Mouse (Mus musculus): ENCODE data around the gene Fv1. TPM values are rescaled to one million over a fixed set of nuclear protein-coding genes. Genes with fewer than 3 reads are reported as not detected.
"Not testable (repeated sequence)": the region's sequence is repeated elsewhere in the genome, so short reads cannot be mapped to it uniquely, and the experiment has no call there.

Gene Fv1
- 14.8 and 15.8 TPM in 2 replicates for polyA plus RNA-seq (2015; fragmentation: Nextera tagmentation; extraction: Ambion mirVana)

DNA sequence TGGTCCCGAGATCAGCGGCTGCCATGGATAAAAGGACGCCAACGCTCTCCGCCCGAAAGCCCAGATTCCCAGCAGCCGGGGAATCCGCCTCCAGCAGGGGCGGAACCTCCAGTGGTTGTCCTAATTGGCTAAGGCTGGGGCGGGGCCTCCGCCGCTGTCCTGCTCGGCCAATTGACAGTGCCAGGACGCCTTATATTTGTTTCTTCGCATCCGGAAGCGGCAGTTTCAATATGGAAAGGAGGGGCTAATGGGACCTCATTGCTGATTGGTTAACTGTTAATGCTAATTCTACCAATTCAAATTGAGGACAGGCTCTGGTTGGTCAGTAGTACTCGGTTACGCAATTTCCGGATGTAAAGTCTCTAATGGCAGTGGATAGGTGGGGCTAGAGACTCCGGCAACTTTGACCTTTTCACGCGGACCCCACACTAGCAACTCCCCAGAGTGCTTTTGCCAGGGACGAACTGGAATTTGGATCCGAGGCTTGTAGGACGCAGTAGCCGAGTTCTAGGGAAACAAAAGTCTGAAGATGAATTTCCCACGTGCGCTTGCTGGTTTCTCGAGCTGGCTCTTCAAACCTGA lies at the start of gene Fv1, which contains the start of gene Miip:
Gene Fv1 (plus strand): TSS at position 530 of the 582 bp plus-strand sequence.
Gene Miip (minus strand): TSS at position 367 of the 582 bp plus-strand sequence.
- no peaks in the 10 kb centered on the region for H3K9me3 ChIP-seq (replicated peaks)
- peaks cover 52% of the 10 kb centered on the region for H3K36me3 ChIP-seq (ENCODE audit: poor library complexity, severe bottlenecking)
- peak within 1 kb of the TSS; percentile 91 for H3K4me2 ChIP-seq
- no peaks in the 10 kb centered on the region for H3K27me3 ChIP-seq
- H3K27ac ChIP-seq = peak within 1 kb of the TSS; percentile 80
- H3K9ac ChIP-seq = peak within 1 kb of the TSS; percentile 87
- H3K4me1 ChIP-seq = peaks cover 26% of the 10 kb centered on the region
- H3K4me3 ChIP-seq = peak within 1 kb of the TSS; percentile 86
- ATAC-seq = peak; percentile 98
- under 1% methylated on average over 30 of the region's 30 CpGs for WGBS

DNA sequence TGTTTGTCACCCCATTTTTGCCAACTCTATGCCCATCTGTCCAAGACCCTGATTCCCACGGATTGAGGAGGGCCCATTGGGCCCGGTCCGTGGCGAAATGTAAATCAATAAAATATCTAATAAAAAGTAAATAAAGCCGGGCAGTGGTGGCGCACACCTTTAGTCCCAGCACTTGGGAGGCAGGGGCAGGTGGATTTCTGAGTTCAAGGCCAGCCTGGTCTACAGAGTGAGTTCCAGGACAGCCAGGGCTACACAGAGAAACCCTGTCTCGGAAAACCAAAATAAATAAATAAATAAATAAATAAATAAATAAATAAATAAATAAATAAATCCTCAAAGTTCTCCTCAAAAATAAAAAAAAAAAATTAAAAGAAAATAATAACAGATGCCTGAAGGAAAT lies 49.1 kb upstream of the Fv1 start:
- not testable (repeated sequence) for ATAC-seq, H3K27ac ChIP-seq, H3K4me1 ChIP-seq, H3K27me3 ChIP-seq, H3K4me3 ChIP-seq, H3K4me2 ChIP-seq, H3K9ac ChIP-seq
- WGBS = 84% methylated on average over 7 of the region's 7 CpGs
- peaks cover 58% of the 10 kb centered on the region for H3K9me3 ChIP-seq (replicated peaks)
- peaks cover 26% of the 10 kb centered on the region for H3K36me3 ChIP-seq (ENCODE audit: poor library complexity, severe bottlenecking)

DNA sequence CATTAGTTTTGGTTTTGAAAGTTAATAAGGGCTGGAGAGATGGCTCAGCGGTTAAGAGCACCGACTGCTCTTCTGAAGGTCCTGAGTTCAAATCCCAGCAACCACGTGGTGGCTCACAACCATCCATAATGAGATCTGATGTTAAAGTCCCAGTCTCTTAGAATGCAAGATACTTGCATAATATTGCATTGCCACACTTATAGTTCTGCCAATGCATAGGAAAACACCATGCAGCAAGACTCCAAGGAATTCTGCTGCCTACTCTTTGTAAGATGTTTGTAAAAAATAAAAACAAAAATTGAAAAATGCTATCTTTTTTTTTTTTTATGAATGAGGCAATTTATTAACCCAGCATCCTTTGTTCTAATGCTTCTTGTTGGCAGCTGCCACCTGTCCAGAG lies 47.4 kb upstream of the Fv1 start:
- H3K9ac ChIP-seq, H3K27ac ChIP-seq, H3K27me3 ChIP-seq, H3K4me2 ChIP-seq, H3K4me1 ChIP-seq, ATAC-seq, H3K4me3 ChIP-seq: not testable (repeated sequence)
- 87% methylated on average over 3 of the region's 3 CpGs for WGBS
- peaks cover 43% of the 10 kb centered on the region for H3K36me3 ChIP-seq (ENCODE audit: poor library complexity, severe bottlenecking)
- peaks cover 71% of the 10 kb centered on the region for H3K9me3 ChIP-seq (replicated peaks)

DNA sequence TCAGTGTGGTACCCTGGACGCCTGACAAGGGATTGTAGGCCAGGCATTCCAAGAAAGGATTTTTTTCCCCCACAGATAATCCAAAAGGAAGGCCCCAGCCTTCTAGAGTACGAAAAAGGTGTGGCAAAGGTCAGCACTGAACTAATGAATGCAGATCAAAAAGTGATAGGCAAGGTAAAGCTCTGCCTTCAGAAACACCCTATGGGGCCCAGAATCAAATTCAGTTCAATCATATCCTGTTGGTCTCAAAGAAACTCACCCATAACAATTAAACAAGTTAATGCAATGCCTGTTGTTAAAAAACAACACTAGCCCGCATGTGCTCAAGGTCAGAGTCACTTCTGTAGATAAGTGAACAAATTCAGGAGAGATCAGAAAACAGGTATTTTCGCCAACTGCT lies 44.4 kb upstream of the Fv1 start:
- peaks cover 73% of the 10 kb centered on the region for H3K36me3 ChIP-seq (ENCODE audit: poor library complexity, severe bottlenecking)
- 95% methylated on average over 4 of the region's 4 CpGs for whole genome bisulfite sequencing
- no peak overlapping the region for H3K27ac ChIP-seq
- peaks cover 74% of the 10 kb centered on the region for H3K9me3 ChIP-seq (replicated peaks)
- H3K4me2 ChIP-seq = no peak overlapping the region
- ATAC-seq = no peak
- no peak overlapping the region for H3K4me3 ChIP-seq
- H3K27me3 ChIP-seq = no peaks in the 10 kb centered on the region
- H3K4me1 ChIP-seq = no peaks in the 10 kb centered on the region
- no peak overlapping the region for H3K9ac ChIP-seq

DNA sequence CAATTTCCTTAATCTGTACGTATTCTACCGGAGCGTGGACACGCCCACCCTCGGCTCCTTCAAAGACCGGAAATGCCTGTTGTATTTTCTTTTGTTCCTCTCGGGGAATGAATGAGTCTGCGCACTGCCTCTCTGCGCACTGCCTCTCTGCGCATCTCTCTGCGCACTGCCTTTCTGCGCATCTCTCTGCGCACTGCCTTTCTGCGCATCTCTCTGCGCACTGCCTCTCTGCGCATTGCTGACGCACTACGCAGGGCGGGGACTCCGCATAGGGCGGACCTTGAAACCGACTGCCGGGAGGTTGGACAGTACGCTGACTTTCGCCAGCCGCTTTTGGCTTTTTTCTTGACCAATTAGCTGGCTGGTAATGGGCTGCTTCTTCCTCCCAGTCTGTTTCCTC lies 29.5 kb upstream of the Fv1 start:
- H3K27ac ChIP-seq, H3K4me3 ChIP-seq, H3K4me2 ChIP-seq, H3K27me3 ChIP-seq, ATAC-seq, H3K9ac ChIP-seq, H3K4me1 ChIP-seq: not testable (repeated sequence)
- H3K9me3 ChIP-seq (replicated peaks) = peaks cover 30% of the 10 kb centered on the region
- WGBS = 99% methylated on average over 11 of the region's 26 CpGs
- H3K36me3 ChIP-seq (ENCODE audit: poor library complexity, severe bottlenecking) = peaks cover 37% of the 10 kb centered on the region

DNA sequence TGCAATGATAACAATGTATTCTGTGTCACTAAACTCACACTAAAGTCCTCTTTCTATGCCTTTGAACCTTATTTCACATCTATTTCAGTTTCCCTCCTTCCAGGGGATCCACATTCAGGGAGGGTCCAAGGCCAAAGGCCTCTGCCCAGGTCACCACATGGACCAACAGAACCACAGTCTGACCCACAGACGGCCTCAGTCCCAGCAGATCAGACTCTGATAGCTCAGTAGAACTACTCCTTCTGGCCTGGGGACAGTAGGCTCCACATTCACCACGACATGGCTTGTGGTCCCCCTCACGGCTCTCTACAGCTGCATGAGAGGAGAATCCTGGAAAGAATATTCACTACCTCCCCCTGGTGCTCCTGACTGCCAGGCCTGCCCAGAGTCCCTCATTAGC lies 25.9 kb upstream of the Fv1 start:
- no peak for ATAC-seq
- Histone ChIP-seq H3K9ac (no peak overlapping the region), H3K4me2 (no peak overlapping the region), H3K9me3 (replicated peaks) (peaks cover 30% of the 10 kb centered on the region), H3K36me3 (ENCODE audit: poor library complexity, severe bottlenecking) (peaks cover 59% of the 10 kb centered on the region), H3K4me3 (no peak overlapping the region), H3K27me3 (no peaks in the 10 kb centered on the region), H3K27ac (no peak overlapping the region), H3K4me1 (peaks cover 6% of the 10 kb centered on the region)
- WGBS = 98% methylated on average over 3 of the region's 3 CpGs

DNA sequence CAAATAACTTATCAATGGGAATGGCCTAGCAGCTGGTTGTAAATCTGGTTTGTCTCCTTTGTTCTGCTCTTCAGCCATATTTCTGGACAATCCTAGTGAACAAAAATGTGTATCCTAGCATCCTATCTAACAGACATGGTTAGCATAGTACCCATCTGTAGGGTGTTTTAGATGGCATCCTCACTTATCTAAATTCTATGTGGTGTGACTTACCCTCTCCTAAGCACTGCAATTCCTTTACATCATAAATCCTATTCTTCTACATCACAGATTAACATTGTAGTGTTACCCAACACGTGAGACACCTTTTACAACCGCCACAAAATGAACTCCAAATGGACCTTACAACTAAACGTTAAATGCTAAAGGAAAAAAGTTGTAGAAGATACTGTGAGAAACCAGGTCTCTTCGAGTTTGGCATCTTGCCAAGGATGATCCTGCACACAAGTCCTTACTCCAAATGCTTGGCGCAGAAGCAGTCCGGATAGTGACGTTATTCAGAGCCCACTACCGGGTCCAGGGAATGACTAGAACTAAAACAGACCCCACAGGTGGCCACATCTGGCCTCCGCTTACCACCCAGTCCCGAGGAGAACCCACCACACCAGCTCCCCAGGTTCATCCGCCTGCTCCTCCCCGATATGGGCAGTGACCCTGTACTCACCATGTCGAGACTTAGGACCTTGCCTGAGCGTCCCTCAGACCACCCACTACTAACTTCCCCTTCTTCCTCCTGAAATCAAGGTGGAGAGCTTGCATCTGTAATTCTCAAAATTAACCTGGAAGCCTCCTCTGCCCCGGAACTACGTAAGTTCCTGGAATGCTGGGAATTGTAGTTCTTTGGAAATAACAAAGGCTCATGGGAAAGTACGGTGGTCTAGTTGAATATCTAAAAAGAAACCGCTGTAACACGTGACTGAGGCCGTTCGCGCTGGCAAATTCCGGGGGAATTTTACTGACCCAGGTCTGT lies 20.9 kb upstream of the Fv1 start, which contains the start of gene Zfp933:
Gene Zfp933 (minus strand): TSS at position 753 of the 970 bp plus-strand sequence.
- no peak within 1 kb of the TSS for H3K27ac ChIP-seq
- H3K27me3 ChIP-seq = no peaks in the 10 kb centered on the region
- H3K36me3 ChIP-seq (ENCODE audit: poor library complexity, severe bottlenecking) = peaks cover 36% of the 10 kb centered on the region
- ATAC-seq = peak; percentile 93
- peaks cover 12% of the 10 kb centered on the region for H3K4me1 ChIP-seq
- peak within 1 kb of the TSS; percentile 65 for H3K4me2 ChIP-seq
- H3K9me3 ChIP-seq (replicated peaks) = peaks cover 15% of the 10 kb centered on the region
- H3K4me3 ChIP-seq = peak within 1 kb of the TSS; percentile 81
- 4% methylated on average over 23 of the region's 23 CpGs for WGBS
- peak within 1 kb of the TSS; percentile 73 for H3K9ac ChIP-seq

DNA sequence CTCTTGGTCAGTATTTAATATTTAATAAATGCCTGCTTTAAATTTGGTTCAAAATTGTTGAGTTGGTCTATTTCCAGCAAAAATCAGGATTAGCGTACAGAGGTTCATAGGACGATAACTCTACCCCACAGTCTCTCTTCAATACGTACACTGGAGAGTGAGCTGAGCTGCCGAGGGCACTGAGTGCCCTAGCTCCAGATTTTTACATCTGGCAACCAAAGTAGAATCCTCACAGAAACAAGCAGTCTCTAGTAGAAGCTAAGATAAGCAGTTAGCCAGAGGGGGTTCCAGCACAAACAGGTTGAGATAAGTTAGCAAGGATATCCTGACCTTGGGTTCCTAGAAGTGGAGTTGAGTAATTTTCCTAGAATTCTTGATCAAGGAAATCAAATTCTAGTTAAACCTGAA lies 20.2 kb upstream of the Fv1 start:
- peaks cover 29% of the 10 kb centered on the region for H3K36me3 ChIP-seq (ENCODE audit: poor library complexity, severe bottlenecking)
- peak; percentile 73 for ATAC-seq
- WGBS = 2% methylated on average over 4 of the region's 4 CpGs

DNA sequence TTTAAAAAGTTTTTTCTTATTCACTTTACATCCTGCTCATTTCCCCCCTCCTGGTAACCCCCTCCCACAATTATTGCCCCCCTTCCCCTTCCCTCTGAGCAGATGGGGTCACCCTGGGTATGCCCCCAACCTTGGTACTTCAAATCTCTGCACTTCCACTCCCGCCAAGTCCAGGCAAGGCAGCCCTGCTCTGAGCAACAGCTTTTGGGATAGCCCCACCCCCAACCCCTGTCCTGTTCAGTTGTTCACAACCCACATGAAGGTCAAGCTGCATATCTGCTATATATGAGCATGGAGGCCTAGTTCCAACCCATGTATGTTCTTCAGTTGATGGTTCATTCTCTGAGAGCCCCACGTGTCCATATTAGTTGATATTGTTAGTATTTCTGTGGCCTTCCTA lies 18.0 kb upstream of the Fv1 start:
- Histone ChIP-seq H3K36me3 (ENCODE audit: poor library complexity, severe bottlenecking) (peaks cover 8% of the 10 kb centered on the region), H3K9me3 (replicated peaks) (no peaks in the 10 kb centered on the region), H3K4me3 (no peak overlapping the region), H3K4me2 (no peak overlapping the region), H3K4me1 (peaks cover 12% of the 10 kb centered on the region), H3K27me3 (no peaks in the 10 kb centered on the region), H3K9ac (no peak overlapping the region), H3K27ac (no peak overlapping the region)
- ATAC-seq = no peak
- 76% methylated on average over 2 of the region's 2 CpGs for WGBS

More for the DNA sequence above, 20.2 kb upstream of the Fv1 start:
- Histone ChIP-seq H3K27ac (no peak overlapping the region), H3K4me1 (peaks cover 12% of the 10 kb centered on the region), H3K27me3 (no peaks in the 10 kb centered on the region), H3K4me2 (peak overlapping the region; percentile 65), H3K4me3 (peak overlapping the region; percentile 81), H3K9me3 (replicated peaks) (peaks cover 8% of the 10 kb centered on the region; the same call in 1 of the 2 replicates), H3K9ac (peak overlapping the region; percentile 69)

DNA sequence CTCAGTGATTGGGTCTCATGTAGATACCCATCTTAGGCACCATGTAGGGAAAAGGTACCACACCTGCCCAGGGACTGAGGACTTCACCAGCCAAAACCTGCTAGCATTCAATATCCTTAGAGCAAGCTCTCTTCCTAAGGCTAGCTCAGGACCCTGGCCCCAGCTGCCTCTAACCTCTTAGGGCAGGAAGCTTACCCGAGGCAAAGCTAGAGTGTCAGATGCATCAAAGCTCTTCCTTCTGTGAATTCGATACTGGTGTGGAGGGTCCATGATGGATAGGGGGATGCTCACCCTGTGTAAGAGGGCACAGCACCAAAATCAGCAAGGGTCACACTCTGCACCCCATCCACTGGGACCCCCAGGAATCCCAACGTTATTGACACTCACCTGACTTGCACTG lies 6.7 kb upstream of the Fv1 start:
- H3K4me2 ChIP-seq = no peak overlapping the region
- H3K9ac ChIP-seq = no peak overlapping the region
- H3K9me3 ChIP-seq (replicated peaks) = no peaks in the 10 kb centered on the region
- no peak overlapping the region for H3K4me3 ChIP-seq
- no peaks in the 10 kb centered on the region for H3K27me3 ChIP-seq
- H3K36me3 ChIP-seq (ENCODE audit: poor library complexity, severe bottlenecking) = peaks cover 63% of the 10 kb centered on the region
- 92% methylated on average over 3 of the region's 3 CpGs for WGBS
- no peak for ATAC-seq
- H3K4me1 ChIP-seq = peaks cover 2% of the 10 kb centered on the region
- no peak overlapping the region for H3K27ac ChIP-seq

DNA sequence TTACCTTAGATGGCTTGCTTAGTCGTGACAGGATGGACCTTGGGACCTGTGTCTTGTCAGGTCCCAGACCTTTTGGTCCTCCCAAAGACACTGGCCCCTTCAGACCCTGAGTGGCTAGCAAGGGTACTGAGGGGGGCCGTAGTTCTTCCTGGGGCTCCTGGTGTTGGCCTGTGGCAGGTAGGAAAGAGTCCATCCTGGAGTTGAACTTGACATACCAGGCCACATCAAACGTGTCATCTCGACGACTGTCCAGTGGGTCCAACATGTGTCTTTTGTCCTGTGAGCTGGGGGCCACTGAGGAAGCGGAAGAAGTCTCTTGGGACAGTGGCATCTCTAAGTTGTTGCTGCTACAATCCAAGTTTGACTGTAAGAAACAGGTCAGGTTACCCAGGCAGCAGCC lies 3.1 kb upstream of the Fv1 start:
- Histone ChIP-seq H3K9ac (no peak overlapping the region), H3K4me3 (no peak overlapping the region), H3K27ac (no peak overlapping the region), H3K9me3 (replicated peaks) (no peaks in the 10 kb centered on the region), H3K4me2 (no peak overlapping the region), H3K27me3 (no peaks in the 10 kb centered on the region), H3K36me3 (ENCODE audit: poor library complexity, severe bottlenecking) (peaks cover 56% of the 10 kb centered on the region), H3K4me1 (peaks cover 26% of the 10 kb centered on the region)
- WGBS = 94% methylated on average over 6 of the region's 6 CpGs
- no peak for ATAC-seq

DNA sequence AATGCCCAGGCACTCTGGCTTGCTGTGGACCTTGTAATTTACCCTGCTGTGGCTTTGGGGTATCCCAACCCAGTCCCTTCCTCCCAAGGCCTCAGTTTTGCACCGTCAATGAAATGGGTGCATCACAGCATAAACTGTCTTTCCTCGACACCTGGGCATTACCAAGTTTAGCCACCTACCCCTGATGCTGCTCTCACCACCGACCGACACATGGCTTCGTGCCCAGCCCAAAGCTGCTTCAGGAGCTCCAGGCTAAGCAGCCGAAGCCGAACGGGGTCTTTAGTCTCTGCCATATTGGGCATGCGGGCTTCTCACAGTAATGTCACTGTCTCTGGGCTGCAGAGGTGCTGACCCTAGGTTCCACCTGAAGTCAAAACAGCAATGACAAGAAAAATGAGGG lies 2.7 kb upstream of the Fv1 start:
- Histone ChIP-seq H3K36me3 (ENCODE audit: poor library complexity, severe bottlenecking) (peaks cover 54% of the 10 kb centered on the region), H3K27ac (no peak overlapping the region), H3K4me2 (no peak overlapping the region), H3K9me3 (replicated peaks) (no peaks in the 10 kb centered on the region), H3K4me3 (no peak overlapping the region), H3K27me3 (no peaks in the 10 kb centered on the region), H3K4me1 (peaks cover 26% of the 10 kb centered on the region), H3K9ac (no peak overlapping the region)
- WGBS = 95% methylated on average over 9 of the region's 9 CpGs
- no peak for ATAC-seq

All from forebrain, embryonic 13.5 days (tissue).